Mouse (Mus musculus) midbrain, embryonic 16.5 days (tissue): ENCODE measurements around the gene Gm2310. TPM values are rescaled to one million over a fixed set of nuclear protein-coding genes. Genes with fewer than 3 reads are reported as not detected.

Source experiments
- ATAC-seq: fragments of 200-750 bp; cut with Nextera tagmentation; 2 replicates; pipeline ENCODE4 v1.8.0; 2017; ENCODE audit warnings: moderate TSS enrichment
- H3K27ac ChIP-seq: fragments of 300-500 bp; sonication (generic); 2 replicates; pipeline ENCODE4 v1.5.1; 2014; ENCODE audit warnings: mild to moderate bottlenecking, low read length, mixed read lengths
- H3K27me3 ChIP-seq: fragments of 300-500 bp; sonication (generic); 2 replicates; pipeline ENCODE4 v1.6.1; 2014; ENCODE audit warnings: low read depth, low read length, mixed read lengths; ENCODE audit not compliant: control insufficient read depth, insufficient read depth
- H3K36me3 ChIP-seq: fragments of 300-500 bp; sonication (generic); 2 replicates; pipeline ENCODE4 v1.6.1; 2014; ENCODE audit warnings: mild to moderate bottlenecking, low read length, moderate library complexity, mixed read lengths; ENCODE audit not compliant: control insufficient read depth, insufficient read depth
- H3K4me1 ChIP-seq: fragments of 300-500 bp; sonication (generic); 2 replicates; pipeline ENCODE4 v1.6.1; 2014; ENCODE audit warnings: mild to moderate bottlenecking, low read length, mixed read lengths; ENCODE audit not compliant: control insufficient read depth, insufficient read depth
- H3K4me2 ChIP-seq: fragments of 300-500 bp; sonication (generic); 2 replicates; pipeline ENCODE4 v1.6.1; 2014; ENCODE audit warnings: mild to moderate bottlenecking, low read length, mixed read lengths
- H3K4me3 ChIP-seq: fragments of 300-500 bp; sonication (generic); 2 replicates; pipeline ENCODE4 v1.5.1; 2014; ENCODE audit warnings: low read depth, mild to moderate bottlenecking, low read length, moderate library complexity, mixed read lengths
- H3K9ac ChIP-seq: fragments of 300-500 bp; sonication (generic); 2 replicates; pipeline ENCODE4 v1.6.1; 2014; ENCODE audit warnings: low read depth, low read length, mixed read lengths
- H3K9me3 ChIP-seq: fragments of 300-500 bp; sonication (generic); replicated peaks from 2 replicates; pipeline ENCODE4 v1.6.1; 2014; ENCODE audit warnings: mild to moderate bottlenecking, low read length, mixed read lengths; ENCODE audit not compliant: control insufficient read depth, poor library complexity, severe bottlenecking
- WGBS: fragments of 180-500 bp; shearing (Covaris S2); extraction: QIAGEN DNeasy Blood & Tissue Kit; methylation state at CpG from one replicate; pipeline ENCODE4 v1.1.7; 2014; 5-methylcytosine and 5-hydroxymethylcytosine counted together
- polyA plus RNA-seq: library from polyadenylated mRNA; unstranded; fragments of >200 nt; fragmentation: Nextera tagmentation; extraction: Ambion mirVana; gene quantifications from 2 replicates; pipeline ENCODE4 v1.2.1, GENCODE M21; 2015

Gm2310 gene
- polyA plus RNA-seq, 1 experiment from 2014 or later = not detected

GRCm38 (mm10) chr15:8511861-8512260 lies 7.9 kb downstream of the Gm2310 start:
- H3K36me3 ChIP-seq = no peaks in the 10 kb centered on the region
- H3K4me1 ChIP-seq = no peaks in the 10 kb centered on the region
- H3K27ac ChIP-seq = no peak overlapping the region
- no peak overlapping the region for H3K4me3 ChIP-seq
- no peak overlapping the region for H3K9ac ChIP-seq
- H3K27me3 ChIP-seq = no peaks in the 10 kb centered on the region
- H3K4me2 ChIP-seq = no peak overlapping the region
- no peaks in the 10 kb centered on the region for H3K9me3 ChIP-seq
- 59% methylated on average over 9 of the region's 9 CpGs for WGBS
- no peak for ATAC-seq

DNA sequence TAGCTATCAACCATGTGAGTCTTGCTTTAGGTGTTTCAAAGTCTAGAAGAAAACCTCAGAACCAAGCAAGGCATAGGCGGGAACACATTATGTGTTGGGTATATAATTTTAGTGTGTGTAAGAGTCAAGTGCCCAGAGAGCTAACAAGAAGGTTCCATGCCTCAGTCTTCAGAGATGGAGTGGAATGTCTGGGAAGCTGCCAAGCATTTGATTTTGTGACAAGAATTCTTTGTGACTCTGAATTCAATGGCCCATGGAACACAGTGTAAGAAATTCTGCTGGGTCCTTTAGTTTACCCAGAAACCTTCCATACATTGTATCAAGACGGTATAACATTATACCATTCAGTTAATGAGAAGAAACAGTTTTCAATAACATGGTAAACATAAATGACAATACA lies 17.3 kb downstream of the Gm2310 start:
- no peaks in the 10 kb centered on the region for H3K36me3 ChIP-seq
- H3K9me3 ChIP-seq = no peaks in the 10 kb centered on the region
- no peaks in the 10 kb centered on the region for H3K27me3 ChIP-seq
- H3K4me1 ChIP-seq = no peaks in the 10 kb centered on the region
- no peak overlapping the region for H3K27ac ChIP-seq
- no peak for ATAC-seq
- WGBS = 89% methylated on average over 2 of the region's 2 CpGs
- H3K4me2 ChIP-seq = no peak overlapping the region
- no peak overlapping the region for H3K4me3 ChIP-seq
- no peak overlapping the region for H3K9ac ChIP-seq

DNA sequence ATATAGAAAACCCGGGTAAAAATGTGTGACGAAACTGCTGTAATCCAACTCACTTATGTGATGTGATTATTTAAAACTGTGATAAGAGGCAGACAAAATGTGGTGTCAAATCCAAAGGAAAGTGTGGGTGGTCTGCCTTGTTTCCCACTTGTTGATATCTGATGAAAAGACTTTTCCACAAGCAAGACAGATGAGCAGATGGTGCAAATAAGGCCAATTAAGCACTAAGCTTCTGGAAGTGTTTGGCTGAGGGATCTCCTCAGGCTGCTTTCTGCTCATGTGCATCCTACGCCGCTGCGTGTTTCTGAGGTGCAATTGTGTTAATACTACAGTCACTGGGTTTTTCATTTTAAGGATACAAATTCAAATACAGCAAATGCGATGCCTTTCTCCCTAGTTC lies 34.5 kb downstream of the Gm2310 start:
- no peak overlapping the region for H3K4me2 ChIP-seq
- no peaks in the 10 kb centered on the region for H3K27me3 ChIP-seq
- H3K9me3 ChIP-seq = no peaks in the 10 kb centered on the region
- no peaks in the 10 kb centered on the region for H3K4me1 ChIP-seq
- no peak overlapping the region for H3K4me3 ChIP-seq
- no peak overlapping the region for H3K9ac ChIP-seq
- no peaks in the 10 kb centered on the region for H3K36me3 ChIP-seq
- no peak for ATAC-seq
- no peak overlapping the region for H3K27ac ChIP-seq
- 87% methylated on average over 6 of the region's 6 CpGs for WGBS

DNA sequence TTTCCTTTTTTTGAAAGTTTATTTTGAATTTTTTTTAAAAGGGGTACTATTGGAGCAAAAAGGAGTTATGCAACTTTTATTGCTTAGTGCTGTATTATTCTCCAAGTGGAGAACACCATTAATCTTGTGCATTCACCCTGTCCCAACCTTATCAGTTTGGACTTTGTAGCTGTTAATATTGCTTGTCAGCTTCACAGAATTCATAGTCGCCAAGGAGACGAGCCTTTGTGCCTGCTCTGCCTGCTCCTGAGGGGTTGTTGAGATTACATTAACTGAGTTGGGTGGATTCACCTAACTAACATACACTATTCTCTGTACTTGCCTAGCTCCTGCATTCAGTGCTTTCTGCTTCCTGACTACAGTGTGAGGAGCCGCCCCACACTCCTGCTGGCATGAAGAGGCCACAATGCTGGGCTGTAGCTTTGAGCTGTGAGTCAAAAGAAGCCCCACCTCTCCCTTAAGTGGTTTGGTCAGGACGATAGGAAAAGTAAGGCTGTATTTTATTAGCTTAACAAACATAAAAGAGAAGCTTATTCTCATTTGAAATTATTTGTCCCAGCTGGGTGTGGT lies 50.7 kb downstream of the Gm2310 start:
- 56% methylated on average over 4 of the region's 4 CpGs for WGBS
- H3K27me3 ChIP-seq = no peaks in the 10 kb centered on the region

More for the DNA sequence above, 50.7 kb downstream of the Gm2310 start:
- H3K9me3 ChIP-seq = no peaks in the 10 kb centered on the region; the same call in 1 of the 2 replicates
- H3K36me3 ChIP-seq = no peaks in the 10 kb centered on the region
- H3K9ac ChIP-seq = no peak overlapping the region
- no peak for ATAC-seq
- H3K4me3 ChIP-seq = no peak overlapping the region
- H3K4me1 ChIP-seq = no peaks in the 10 kb centered on the region
- no peak overlapping the region for H3K27ac ChIP-seq
- no peak overlapping the region for H3K4me2 ChIP-seq

Other genes with a start within 250 kb of the Gm2310 start
- 13.3 and 15.1 TPM in 2 replicates for gene Nipbl, start 75.5 kb downstream of the Gm2310 start, polyA plus RNA-seq
- gene Slc1a3, start 190.8 kb upstream of the Gm2310 start, polyA plus RNA-seq = 106 and 142 TPM in 2 replicates